Mouse (Mus musculus) intestine, postnatal 0 days (tissue): ENCODE measurements around the gene Cdkal1. TPM values are rescaled to one million over a fixed set of nuclear protein-coding genes. Genes with fewer than 3 reads are reported as not detected.

ENCODE experiments used
- ATAC-seq: fragments of 200-750 bp; cut with Nextera tagmentation; 2 replicates; pipeline ENCODE4 v1.8.0; 2017; ENCODE audit warnings: mild to moderate bottlenecking, moderate TSS enrichment, moderate library complexity
- H3K27ac ChIP-seq: fragments of 300-500 bp; sonication (generic); 2 replicates; pipeline ENCODE4 v1.5.1; 2014; ENCODE audit warnings: mild to moderate bottlenecking, low read depth, low read length, moderate library complexity
- H3K27me3 ChIP-seq: fragments of 300-500 bp; sonication (generic); replicated peaks from 2 replicates; pipeline ENCODE4 v1.6.1; 2014; ENCODE audit warnings: low read length, mixed read lengths; ENCODE audit not compliant: control insufficient read depth, insufficient read depth
- H3K36me3 ChIP-seq: fragments of 300-500 bp; sonication (generic); 2 replicates; pipeline ENCODE4 v1.6.1; 2014; ENCODE audit warnings: mild to moderate bottlenecking, moderate library complexity; ENCODE audit not compliant: control insufficient read depth, insufficient read depth
- H3K4me1 ChIP-seq: fragments of 300-500 bp; sonication (generic); replicated peaks from 2 replicates; pipeline ENCODE4 v1.6.1; 2014; ENCODE audit warnings: antibody characterized with exemption, low read length, mixed read lengths; ENCODE audit not compliant: control insufficient read depth, insufficient read depth
- H3K4me2 ChIP-seq: fragments of 300-500 bp; sonication (generic); replicated peaks from 2 replicates; pipeline ENCODE4 v1.6.1; 2014; ENCODE audit warnings: low read depth, mild to moderate bottlenecking, moderate library complexity
- H3K4me3 ChIP-seq: fragments of 300-500 bp; sonication (generic); 2 replicates; pipeline ENCODE4 v1.5.1; 2014; ENCODE audit warnings: low read depth, low read length
- H3K9ac ChIP-seq: fragments of 300-500 bp; sonication (generic); 2 replicates; pipeline ENCODE4 v1.6.1; 2014; ENCODE audit warnings: mild to moderate bottlenecking, low read depth, low read length
- H3K9me3 ChIP-seq: fragments of 300-500 bp; sonication (generic); 2 replicates; pipeline ENCODE4 v1.6.1; 2016; ENCODE audit warnings: mixed run types; ENCODE audit not compliant: control insufficient read depth
- CTCF ChIP-seq: sonication (generic); IDR thresholded peaks from 2 replicates; pipeline ENCODE4 v1.5.1; 2016; ENCODE audit warnings: low read depth, mild to moderate bottlenecking, control low read depth, antibody characterized with exemption, moderate library complexity
- WGBS: fragments of 180-500 bp; shearing (Covaris S2); extraction: QIAGEN DNeasy Blood & Tissue Kit; methylation state at CpG from one replicate; pipeline ENCODE4 v1.1.7; 2014; 5-methylcytosine and 5-hydroxymethylcytosine counted together
- polyA plus RNA-seq: library from polyadenylated mRNA; unstranded; fragments of >200 nt; fragmentation: Nextera tagmentation; extraction: Ambion mirVana; gene quantifications from 2 replicates; pipeline ENCODE4 v1.2.1, GENCODE M21; 2015

The Cdkal1 gene
- polyA plus RNA-seq, 1 experiment from 2014 or later = 13.5 TPM

GRCm38 (mm10) chr13:29177889-29178486, 677.5 kb downstream of the Cdkal1 start:
- Histone ChIP-seq H3K4me1 (0 out of 2 replicates have a peak, but pooled peaks cover 3% of the 10 kb centered on the region), H3K27me3 (no peaks in the 10 kb centered on the region), H3K27ac (no peak overlapping the region), H3K9ac (no peak overlapping the region), H3K36me3 (no peaks in the 10 kb centered on the region), H3K4me3 (no peak overlapping the region), H3K4me2 (no peak overlapping the region), H3K9me3 (no peaks in the 10 kb centered on the region)
- 32% methylated on average over 5 of the region's 5 CpGs for WGBS
- no peak for ATAC-seq
- no peak for TF ChIP-seq CTCF

GRCm38 (mm10) chr13:29169356-29169755, 686.1 kb downstream of the Cdkal1 start:
- ATAC-seq = no peak
- WGBS = 49% methylated on average over 1 of the region's 1 CpGs
- H3K4me2 ChIP-seq = no peak overlapping the region
- no peaks in the 10 kb centered on the region for H3K36me3 ChIP-seq
- H3K9me3 ChIP-seq = no peaks in the 10 kb centered on the region
- no peaks in the 10 kb centered on the region for H3K4me1 ChIP-seq
- no peaks in the 10 kb centered on the region for H3K27me3 ChIP-seq
- no peak for TF ChIP-seq CTCF
- no peak overlapping the region for H3K27ac ChIP-seq
- H3K4me3 ChIP-seq = no peak overlapping the region
- no peak overlapping the region for H3K9ac ChIP-seq

GRCm38 (mm10) chr13:29164845-29165524, 690.5 kb downstream of the Cdkal1 start:
- no peak for ATAC-seq
- Histone ChIP-seq H3K9me3 (no peaks in the 10 kb centered on the region), H3K4me1 (no peaks in the 10 kb centered on the region), H3K36me3 (no peaks in the 10 kb centered on the region), H3K9ac (no peak overlapping the region), H3K27me3 (no peaks in the 10 kb centered on the region), H3K27ac (no peak overlapping the region), H3K4me2 (no peak overlapping the region), H3K4me3 (no peak overlapping the region)
- 55% methylated on average over 15 of the region's 15 CpGs for WGBS
- no peak for TF ChIP-seq CTCF

GRCm38 (mm10) chr13:29162867-29163514, 692.5 kb downstream of the Cdkal1 start:
- ATAC-seq = peak; percentile 95
- Histone ChIP-seq H3K27me3 (no peaks in the 10 kb centered on the region), H3K9me3 (no peaks in the 10 kb centered on the region), H3K4me3 (no peak overlapping the region), H3K4me1 (no peaks in the 10 kb centered on the region), H3K9ac (no peak overlapping the region), H3K36me3 (no peaks in the 10 kb centered on the region), H3K4me2 (no peak overlapping the region), H3K27ac (no peak overlapping the region)
- 68% methylated on average over 2 of the region's 2 CpGs for WGBS
- TF ChIP-seq CTCF = 0 out of 2 replicates have a peak, but pooled peaks have one; percentile 5

- Histone ChIP-seq H3K36me3 (no peaks in the 10 kb centered on the region), H3K27ac (peak overlapping the region; percentile 10; the same call in 1 of the 2 replicates), H3K27me3 (no peaks in the 10 kb centered on the region), H3K4me1 (no peaks in the 10 kb centered on the region), H3K4me3 (no peak overlapping the region), H3K9ac (no peak overlapping the region), H3K9me3 (no peaks in the 10 kb centered on the region), H3K4me2 (no peak overlapping the region)
- peak; percentile 48 for ATAC-seq
- TF ChIP-seq CTCF = no peak
- WGBS = 41% methylated on average over 3 of the region's 3 CpGs
Observed at GRCm38 (mm10) chr13:29162444-29162843, 693.0 kb downstream of the Cdkal1 start.

- 0 out of 2 replicates have a peak, but pooled peaks have one; percentile 6 for TF ChIP-seq CTCF
- H3K27ac ChIP-seq = no peak overlapping the region
- no peaks in the 10 kb centered on the region for H3K36me3 ChIP-seq
- no peak for ATAC-seq
- no peak overlapping the region for H3K4me3 ChIP-seq
- no peaks in the 10 kb centered on the region for H3K9me3 ChIP-seq
- no peak overlapping the region for H3K9ac ChIP-seq
- no peaks in the 10 kb centered on the region for H3K27me3 ChIP-seq
- WGBS = 90% methylated on average over 3 of the region's 3 CpGs
- no peak overlapping the region for H3K4me2 ChIP-seq
- no peaks in the 10 kb centered on the region for H3K4me1 ChIP-seq
Observed at GRCm38 (mm10) chr13:29161436-29161835, 694.0 kb downstream of the Cdkal1 start.
